Mouse (Mus musculus) MEL (cell line): ENCODE results near the gene Tubb5.

Experiments
- POLR2A ChIP-seq, 2 experiments: IDR thresholded peaks; 2 replicates each; pipeline ENCODE4 v1.6.1; 2011 to 2012; ENCODE audit warnings: low read length in 2 of 2, mild to moderate bottlenecking in 2 of 2, control low read depth in 1 of 2, improper control_type of control experiment in 1 of 2, low read depth in 1 of 2, moderate library complexity in 1 of 2; ENCODE audit not compliant: control insufficient read depth in 1 of 2, insufficient read depth in 1 of 2, poor library complexity in 1 of 2
- ZMIZ1 ChIP-seq: IDR thresholded peaks from 2 replicates; pipeline ENCODE4 v1.6.1; 2012; ENCODE audit warnings: low read depth, mild to moderate bottlenecking, inconsistent platforms, low read length, improper control_type of control experiment, moderate library complexity

GRCm38 (mm10) chr17:35825109-35825850 lies 12.8 kb downstream of the Tubb5 start:
- TF ChIP-seq POLR2A (IDR thresholded peaks at IDR 0.05; ENCODE audit: control insufficient read depth in 1 of 2, insufficient read depth in 1 of 2, low read depth in 1 of 2, low read length in 2 of 2, poor library complexity in 1 of 2) (no peak), ZMIZ1 (no peak)
